Mouse (Mus musculus): ENCODE data around the gene Naxd. TPM values are rescaled to one million over a fixed set of nuclear protein-coding genes. Genes with fewer than 3 reads are reported as not detected.
A peak's percentile ranks its signal among the peaks of the same experiment; 100 is the strongest.

Gene Naxd
- total RNA-seq, 2 experiments from 2014 or later: 32.7 to 36.8 TPM

- DNase-seq (ENCODE audit: low spot score): no peak
- intact Hi-C loops (cut with DNase I): loop anchor here (5.0 kb wide), 2 partner anchors 95 to 195 kb away; partner anchors contain the start of gene 1700016D06Rik
Observed at GRCm38 (mm10) chr8:11506802-11507201, 9.5 kb downstream of the Naxd start.

GRCm38 (mm10) chr8:11508880-11509279, 11.6 kb downstream of the Naxd start:
- no peak for DNase-seq (ENCODE audit: low spot score)
- intact Hi-C loops (cut with DNase I): loop anchor here (5.0 kb wide), 2 partner anchors 93 to 193 kb away; partner anchors contain the start of gene 1700016D06Rik

GRCm38 (mm10) chr8:11510971-11511370, 13.7 kb downstream of the Naxd start:
- intact Hi-C loops (cut with DNase I): no loop called here
- DNase-seq (ENCODE audit: low spot score): no peak

GRCm38 (mm10) chr8:11512711-11513110, 15.4 kb downstream of the Naxd start:
- DNase-seq (ENCODE audit: low spot score): no peak
- intact Hi-C loops (cut with DNase I): no loop called here

GRCm38 (mm10) chr8:11513247-11513646, 15.9 kb downstream of the Naxd start:
- no peak for DNase-seq (ENCODE audit: low spot score)
- intact Hi-C loops (cut with DNase I): no loop called here

DNA sequence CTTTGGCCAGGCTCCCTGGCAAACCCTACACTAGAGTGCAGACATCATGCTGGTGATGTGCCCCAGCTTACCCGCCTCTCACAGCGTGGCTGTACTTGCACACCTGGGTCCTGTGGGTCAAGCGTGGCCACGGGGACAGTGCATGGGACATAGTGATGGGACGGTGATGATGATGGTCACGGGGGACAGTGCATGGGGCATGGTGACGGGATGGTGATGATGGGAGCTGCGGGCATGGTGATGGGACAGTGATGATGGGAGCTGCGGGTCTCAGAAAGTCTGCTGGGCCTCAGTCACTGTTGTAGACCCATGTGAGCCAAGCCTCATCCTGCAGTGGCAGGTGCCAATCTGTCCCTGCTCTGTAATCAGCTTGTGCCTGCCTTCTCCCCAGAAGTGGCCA, 19.0 kb downstream of the Naxd start:
- no peak for DNase-seq (ENCODE audit: low spot score)
- intact Hi-C loops (cut with DNase I): no loop called here

DNA sequence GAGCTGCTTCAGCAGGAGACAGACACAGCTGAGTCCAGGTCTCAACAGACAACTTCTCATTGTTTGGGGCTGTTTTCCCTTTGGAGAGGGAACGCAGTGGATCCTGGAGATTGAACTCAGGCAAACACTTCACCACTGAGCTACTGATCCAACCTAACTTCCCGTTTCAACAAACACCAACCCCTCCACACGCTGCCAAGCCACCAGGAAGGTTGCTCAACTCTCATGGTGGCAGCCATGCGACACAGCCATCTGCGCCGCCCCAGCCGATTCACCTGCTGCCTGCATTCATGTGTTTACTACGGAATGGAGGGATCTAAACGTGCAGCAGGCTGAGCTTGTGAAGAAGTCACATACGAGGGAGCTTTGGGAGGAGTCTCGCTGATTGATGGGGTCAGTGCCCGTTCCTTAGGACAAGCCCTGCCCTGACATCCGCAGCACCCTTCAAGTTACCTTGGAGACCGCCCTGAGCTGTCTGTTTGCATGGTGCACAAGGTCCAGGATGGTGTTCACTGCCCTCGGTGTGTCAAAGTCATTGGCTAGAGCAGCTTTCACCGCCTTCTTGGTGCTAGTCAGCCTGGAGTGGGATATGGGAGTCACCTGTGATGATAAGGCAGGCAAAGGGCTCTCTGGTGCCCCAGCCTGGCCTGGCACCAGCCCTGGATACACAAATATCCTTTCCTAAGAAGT, 20.2 kb downstream of the Naxd start:
- intact Hi-C loops (cut with DNase I): no loop called here

DNA sequence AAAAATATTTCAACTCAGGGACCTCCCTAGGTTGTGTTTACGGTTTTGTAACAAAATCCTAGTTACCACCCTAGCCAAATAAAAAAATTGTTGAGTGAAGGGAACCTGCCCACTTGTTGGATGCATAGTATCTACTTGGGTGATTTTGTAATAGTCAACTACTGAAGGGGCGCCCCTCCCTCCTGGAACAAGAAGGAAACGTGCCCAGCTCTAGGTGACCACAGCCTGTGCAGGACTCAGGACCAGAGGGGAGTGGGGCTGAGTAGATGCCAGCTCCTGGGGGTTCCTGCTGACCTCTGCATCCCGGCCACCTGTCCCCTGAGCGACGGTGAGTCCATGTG, 20.7 kb downstream of the Naxd start:
- intact Hi-C loops (cut with DNase I): no loop called here
- no peak for DNase-seq (ENCODE audit: low spot score)

More for the DNA sequence above, 20.2 kb downstream of the Naxd start:
- no peak for DNase-seq (ENCODE audit: low spot score)

DNA sequence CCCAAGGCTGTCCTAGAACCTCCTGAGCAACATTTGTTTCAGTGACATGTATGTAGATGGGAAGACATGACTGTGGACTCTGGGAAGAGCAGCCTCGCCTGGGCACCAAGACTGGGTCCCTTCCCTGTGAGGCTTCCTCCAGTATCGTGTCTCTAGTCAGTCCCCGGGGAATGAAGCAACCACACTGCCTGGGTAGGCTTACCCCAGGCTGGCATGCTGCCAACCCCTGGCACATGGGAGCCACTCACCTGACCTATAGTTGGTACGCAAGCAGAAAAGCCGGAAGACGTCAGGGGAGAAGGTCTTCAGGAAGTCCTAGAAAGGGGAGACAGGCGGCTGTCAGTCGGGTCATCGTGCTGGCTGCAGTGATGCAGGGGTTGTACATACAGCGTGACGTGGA, 21.4 kb downstream of the Naxd start:
- no peak for DNase-seq (ENCODE audit: low spot score)
- intact Hi-C loops (cut with DNase I): no loop called here

DNA sequence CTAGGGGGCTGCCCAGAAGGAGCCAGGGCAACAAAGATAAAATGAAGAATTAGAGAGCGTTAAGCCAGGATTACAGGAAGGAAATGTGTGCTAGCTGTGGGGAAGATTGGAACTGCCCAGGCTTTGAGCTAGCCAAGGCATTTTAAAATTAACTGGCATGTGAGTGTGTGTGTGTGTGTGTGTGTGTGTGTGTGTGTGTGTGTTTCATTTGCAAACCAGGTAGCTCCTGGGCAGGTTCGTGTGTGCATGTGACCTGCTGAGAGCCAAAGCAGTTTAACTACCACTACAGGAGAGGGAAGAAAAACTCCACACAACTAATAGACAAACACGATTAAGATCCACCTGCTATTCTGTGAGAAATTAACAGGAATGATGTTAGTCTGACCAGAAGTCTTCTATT, 26.0 kb downstream of the Naxd start:
- no peak for DNase-seq (ENCODE audit: low spot score)
- intact Hi-C loops (cut with DNase I): no loop called here

DNA sequence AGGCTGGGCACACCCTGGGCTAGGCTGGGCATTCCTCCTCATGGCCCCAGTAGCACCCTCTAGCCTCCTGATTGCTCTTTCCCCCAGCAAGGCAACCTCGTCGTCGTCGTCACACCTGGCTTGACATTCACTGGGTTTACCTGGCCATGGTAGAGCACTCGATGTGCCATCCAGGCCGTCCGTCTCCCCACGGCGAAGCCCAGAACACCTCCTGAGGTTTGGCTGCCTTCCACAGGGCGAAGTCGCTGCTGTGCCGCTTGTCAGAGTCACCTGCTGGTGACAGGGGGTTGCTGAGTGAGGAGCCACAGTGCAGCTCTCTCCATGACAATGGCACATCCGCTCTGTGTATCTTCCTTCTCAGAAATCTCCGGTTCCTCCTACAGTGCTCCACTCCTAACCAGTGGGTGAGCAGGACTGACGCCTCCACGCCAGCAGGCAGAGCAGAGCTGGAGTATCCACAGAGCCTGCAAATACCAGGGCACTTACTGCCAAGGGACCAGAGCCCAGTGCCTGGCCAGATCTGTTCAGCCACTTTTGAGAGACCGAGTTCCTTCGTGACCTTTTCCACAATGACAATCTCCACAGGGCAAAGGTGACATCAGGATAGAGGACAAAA, 33.0 kb downstream of the Naxd start:
- DNase-seq (ENCODE audit: low spot score): no peak
- intact Hi-C loops (cut with DNase I): no loop called here

DNA sequence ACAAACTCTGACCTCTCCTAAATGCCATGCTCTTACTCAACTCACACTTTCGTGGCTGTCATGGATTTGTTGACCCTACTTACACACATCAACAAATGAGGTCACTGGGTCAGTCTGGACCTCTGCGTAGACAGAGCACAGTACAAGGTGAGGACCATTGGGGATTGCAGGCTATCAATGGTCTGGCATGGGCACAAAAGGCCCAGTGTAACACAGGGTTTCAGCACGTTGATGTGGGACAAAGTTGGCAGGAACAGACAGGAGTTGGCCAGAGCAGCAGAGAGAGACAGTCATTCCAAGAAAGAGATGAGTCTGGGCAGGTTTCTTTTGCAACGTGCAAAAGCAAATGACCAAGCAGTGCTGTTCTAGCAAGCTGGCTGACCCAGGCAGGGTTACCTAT, 33.5 kb downstream of the Naxd start:
- DNase-seq (ENCODE audit: low spot score): no peak
- intact Hi-C loops (cut with DNase I): no loop called here

DNA sequence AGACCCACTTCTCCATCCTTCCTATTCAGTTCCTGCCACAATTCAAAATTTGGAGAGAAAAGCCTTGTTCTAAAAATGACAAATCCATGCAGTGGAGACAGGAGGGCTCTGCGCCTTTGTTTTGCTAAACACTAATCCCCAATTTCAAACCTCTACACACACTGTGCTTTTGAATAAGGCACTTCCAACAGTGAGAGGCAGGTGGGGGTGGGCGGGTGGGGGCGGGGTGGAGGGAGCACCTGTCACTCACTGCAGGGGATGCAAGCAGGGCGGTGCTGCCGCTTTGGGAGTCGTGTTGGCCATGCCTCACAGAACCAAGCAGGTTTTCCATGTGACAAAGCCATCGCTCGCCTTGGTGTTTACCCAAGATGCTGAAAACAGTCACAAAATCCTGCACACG, 37.2 kb downstream of the Naxd start:
- intact Hi-C loops (cut with DNase I): no loop called here
- no peak for DNase-seq (ENCODE audit: low spot score)

GRCm38 (mm10) chr8:11539049-11539448, 41.7 kb downstream of the Naxd start:
- no peak for DNase-seq (ENCODE audit: low spot score)
- intact Hi-C loops (cut with DNase I): no loop called here

GRCm38 (mm10) chr8:11540182-11540581, 42.9 kb downstream of the Naxd start:
- intact Hi-C loops (cut with DNase I): no loop called here

DNA sequence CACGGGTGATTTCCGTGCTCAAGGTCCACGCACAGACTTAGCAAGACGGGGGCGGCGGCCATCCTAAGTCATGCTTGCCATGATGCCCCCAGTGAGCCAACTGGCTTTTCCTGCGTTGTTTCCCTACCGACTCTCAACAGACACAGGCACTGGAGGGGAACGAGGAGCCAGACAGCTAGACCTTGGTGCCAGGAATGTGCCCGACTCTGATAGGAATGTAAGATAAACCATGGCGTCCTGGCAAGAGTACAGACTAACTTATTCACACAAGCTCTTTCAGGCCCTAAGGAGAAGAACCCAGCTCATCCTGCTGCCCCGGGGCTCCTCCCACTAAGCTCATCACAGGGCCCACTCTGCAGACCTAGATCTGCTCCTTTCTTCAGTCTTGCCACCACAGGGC, 44.7 kb downstream of the Naxd start:
- DNase-seq (ENCODE audit: low spot score): no peak
- intact Hi-C loops (cut with DNase I): no loop called here

More at GRCm38 (mm10) chr8:11540182-11540581, 42.9 kb downstream of the Naxd start:
- DNase-seq (ENCODE audit: low spot score): no peak

GRCm38 (mm10) chr8:11542866-11543265, 45.6 kb downstream of the Naxd start:
- no peak for DNase-seq (ENCODE audit: low spot score)
- intact Hi-C loops (cut with DNase I): no loop called here

GRCm38 (mm10) chr8:11544386-11544785, 47.1 kb downstream of the Naxd start:
- intact Hi-C loops (cut with DNase I): loop anchor here (2.0 kb wide), 2 partner anchors 58 to 156 kb away; partner anchors contain the start of gene 1700016D06Rik
- DNase-seq (ENCODE audit: low spot score): no peak

DNA sequence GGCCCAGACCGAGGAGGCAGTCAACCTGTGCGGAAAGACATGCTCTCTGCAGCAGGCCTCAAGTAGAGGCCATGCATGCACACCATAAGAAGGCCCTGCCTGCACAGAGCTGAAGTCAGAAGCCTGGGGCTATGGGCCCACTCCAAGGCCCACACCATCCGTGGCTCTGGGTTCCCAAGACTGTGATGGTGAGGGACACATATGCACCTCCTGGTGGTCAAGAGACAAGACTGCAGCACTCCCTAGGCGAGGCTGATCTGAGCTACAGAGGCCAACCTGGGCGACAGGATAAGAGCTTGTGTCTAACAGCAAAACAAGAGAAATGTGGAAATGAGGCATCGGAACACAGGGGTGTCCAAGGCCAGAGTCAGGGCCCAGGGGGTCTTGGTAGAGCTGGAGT, 49.8 kb downstream of the Naxd start:
- intact Hi-C loops (cut with DNase I): no loop called here
- DNase-seq (ENCODE audit: low spot score): no peak

DNA sequence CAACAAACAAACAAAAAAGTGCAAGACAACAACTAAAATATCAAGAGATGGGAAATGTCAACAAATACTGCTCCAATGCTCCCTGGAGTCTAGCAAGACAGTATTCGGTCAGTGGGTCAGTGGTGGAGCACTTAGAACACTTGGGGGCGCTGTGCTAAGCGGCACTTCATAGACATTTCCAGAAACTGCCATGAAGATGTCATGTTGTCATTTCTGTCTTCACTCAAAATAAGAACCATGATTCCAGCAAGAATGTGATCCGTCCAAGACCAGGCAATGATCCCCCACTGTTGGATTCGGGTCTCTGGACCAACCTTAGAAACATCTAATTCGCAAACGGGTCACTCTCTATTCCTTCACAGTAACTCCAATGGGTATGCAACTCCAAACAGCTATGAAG, 52.4 kb downstream of the Naxd start:
- intact Hi-C loops (cut with DNase I): loop anchor here (10.0 kb wide), 1 partner anchor 235 kb away; the partner anchor contains the start of genes Col4a1 and Col4a2
- no peak for DNase-seq (ENCODE audit: low spot score)

GRCm38 (mm10) chr8:11550281-11550948, 53.1 kb downstream of the Naxd start, which contains the start of gene Cars2:
Gene Cars2, minus strand, starts transcription at chr8:11550783.
- DNase-seq (ENCODE audit: low spot score): peak; percentile 89
- intact Hi-C loops (cut with DNase I): loop anchor here (10.0 kb wide), 1 partner anchor 236 kb away; the partner anchor contains the start of genes Col4a1 and Col4a2

All from heart, postnatal 25 days (tissue).